In the genomic region with DNA sequence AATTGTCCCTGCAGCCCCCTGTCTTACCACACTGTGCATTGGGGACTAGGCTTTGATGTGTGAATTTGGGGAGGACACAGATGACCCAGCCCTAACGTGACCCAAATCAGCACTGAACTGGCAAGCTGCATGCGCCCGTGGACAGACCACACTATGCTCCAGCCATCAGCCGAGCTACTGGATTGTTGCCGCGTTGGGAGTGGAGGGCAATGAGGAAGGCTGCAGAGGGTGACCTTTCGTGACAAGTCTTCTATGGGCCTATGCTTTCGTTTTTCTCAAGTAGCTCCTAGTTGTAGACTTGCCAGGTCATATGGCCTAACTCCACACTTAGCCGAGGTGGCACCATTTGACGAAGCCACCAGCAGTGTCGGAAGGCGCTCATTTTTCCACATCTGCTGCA, we compare ENCODE assay signal across 23 mouse cellular contexts.
"Had no signal": no experiment of that assay in that cellular context is flagged by ENCODE, and none has a peak within 500 bp of the region (broad histone marks: within the 10 kb centered on the region; RNA-seq: fewer than 3 reads in every experiment).

No protein-coding gene starts in this region.

- H3K9me3 ChIP-seq: heart, embryonic 10.5 days; heart, embryonic 12.5 days; intestine, embryonic 15.5 days; limb, embryonic 10.5 days; limb, embryonic 12.5 days had no signal

- DNase-seq: gastrocnemius, postnatal 14 days; gastrocnemius, postnatal 36 days; heart, adult 2 months; heart, postnatal 10 days; heart, postnatal 4 days; kidney, adult 18-20 months; kidney, adult 8-10 months; kidney, postnatal 10 days; kidney, postnatal 25 days; kidney, postnatal 4 days; liver had no signal

- ATAC-seq: hindbrain, embryonic 16.5 days; inflammation-experienced regulatory T-cells, adult 6 months; intestine, embryonic 15.5 days; intestine, postnatal 0 days had no signal

- H3K36me3 ChIP-seq: heart, embryonic 10.5 days; heart, embryonic 12.5 days; intestine, embryonic 15.5 days; limb, embryonic 10.5 days; limb, embryonic 12.5 days had no signal

- H3K27ac ChIP-seq: heart, embryonic 10.5 days; intestine, embryonic 15.5 days; layer of hippocampus, adult 2 months; left cerebral cortex, adult 2 months; limb, embryonic 12.5 days; liver, embryonic 14.5 days had no signal

- H3K4me2 ChIP-seq: heart, embryonic 12.5 days; intestine, embryonic 15.5 days; limb, embryonic 12.5 days; liver, embryonic 11.5 days had no signal

- H3K27me3 ChIP-seq: heart, embryonic 12.5 days; intestine, embryonic 15.5 days; limb, embryonic 12.5 days had no signal

- H3K4me3 ChIP-seq: heart, adult 2 months; heart, embryonic 10.5 days; heart, embryonic 12.5 days; intestine, embryonic 15.5 days; layer of hippocampus, adult 2 months; left cerebral cortex, adult 2 months; limb, embryonic 10.5 days; limb, embryonic 12.5 days had no signal

- H3K9ac ChIP-seq: heart, embryonic 12.5 days; intestine, embryonic 15.5 days; limb, embryonic 12.5 days; liver, embryonic 14.5 days had no signal
